Mouse (Mus musculus): ENCODE measurements around the gene Fn1. TPM values are rescaled to one million over a fixed set of nuclear protein-coding genes. Genes with fewer than 3 reads are reported as not detected.

The Fn1 gene
- polyA plus RNA-seq, 1 experiment from 2014 or later: 74.2 TPM

- no peak overlapping the region for H3K27ac ChIP-seq (replicated peaks)
- H3K9ac ChIP-seq (ENCODE audit: low read length): no peak overlapping the region
- no peak for DNase-seq (ENCODE audit: low spot score)
- H3K4me3 ChIP-seq (ENCODE audit: low read depth, low read length): no peak overlapping the region
- H3K4me2 ChIP-seq (replicated peaks; ENCODE audit: low read depth): no peak overlapping the region
- no peak for ATAC-seq (ENCODE audit: low FRiP score, low TSS enrichment)
- 96% methylated on average over 6 of the region's 6 CpGs for WGBS
- no peaks in the 10 kb centered on the region for H3K27me3 ChIP-seq (ENCODE audit: control insufficient read depth, insufficient read depth, low read length)
- no peaks in the 10 kb centered on the region for H3K9me3 ChIP-seq (ENCODE audit: control insufficient read depth, low read length)
- TF ChIP-seq EP300 (optimal IDR thresholded peaks at IDR 0.05): no peak
- no peak for TF ChIP-seq CTCF (IDR thresholded peaks at IDR 0.05; ENCODE audit: low read depth)
- H3K4me1 ChIP-seq (replicated peaks; ENCODE audit: control insufficient read depth, insufficient read depth): no peaks in the 10 kb centered on the region
- peaks cover 33% of the 10 kb centered on the region for H3K36me3 ChIP-seq (ENCODE audit: control insufficient read depth, insufficient read depth, low read length)
These were observed 76.2 kb downstream of the Fn1 start for GRCm38 (mm10) chr1:71576837-71577236.

DNA sequence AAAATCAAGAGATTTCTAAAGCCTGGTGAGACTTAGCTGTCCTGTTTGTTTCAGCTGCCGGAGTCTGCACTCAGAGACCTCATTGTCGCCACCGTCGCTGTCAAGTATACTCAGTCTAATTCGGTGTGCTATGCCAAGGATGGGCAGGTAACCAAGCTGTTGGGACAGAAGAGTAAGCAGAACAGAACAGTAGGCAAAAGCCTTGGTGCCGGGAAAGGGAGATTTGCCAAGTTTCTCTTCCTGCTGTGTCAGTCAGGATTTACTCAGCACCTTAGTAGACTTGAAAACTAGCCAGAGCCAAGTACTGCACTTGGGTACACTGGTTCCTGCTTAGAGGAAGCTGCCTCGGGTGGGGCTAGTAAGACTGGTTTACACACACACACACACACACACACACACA, 77.0 kb downstream of the Fn1 start:
- no peaks in the 10 kb centered on the region for H3K4me1 ChIP-seq (replicated peaks; ENCODE audit: control insufficient read depth, insufficient read depth)
- ATAC-seq (ENCODE audit: low FRiP score, low TSS enrichment): no peak
- no peak for DNase-seq (ENCODE audit: low spot score)
- no peak overlapping the region for H3K9ac ChIP-seq (ENCODE audit: low read length)
- 87% methylated on average over 7 of the region's 7 CpGs for WGBS
- H3K27ac ChIP-seq (replicated peaks): no peak overlapping the region
- H3K27me3 ChIP-seq (ENCODE audit: control insufficient read depth, insufficient read depth, low read length): no peaks in the 10 kb centered on the region
- H3K9me3 ChIP-seq (ENCODE audit: control insufficient read depth, low read length): no peaks in the 10 kb centered on the region
- peaks cover 40% of the 10 kb centered on the region for H3K36me3 ChIP-seq (ENCODE audit: control insufficient read depth, insufficient read depth, low read length)
- H3K4me2 ChIP-seq (replicated peaks; ENCODE audit: low read depth): no peak overlapping the region
- H3K4me3 ChIP-seq (ENCODE audit: low read depth, low read length): no peak overlapping the region
- TF ChIP-seq EP300 (optimal IDR thresholded peaks at IDR 0.05) (no peak), CTCF (IDR thresholded peaks at IDR 0.05; ENCODE audit: low read depth) (no peak)

GRCm38 (mm10) chr1:71570116-71570515, 82.9 kb downstream of the Fn1 start:
- ATAC-seq (ENCODE audit: low FRiP score, low TSS enrichment): no peak
- Histone ChIP-seq H3K4me1 (replicated peaks; ENCODE audit: control insufficient read depth, insufficient read depth) (no peaks in the 10 kb centered on the region), H3K4me2 (replicated peaks; ENCODE audit: low read depth) (no peak overlapping the region), H3K27me3 (ENCODE audit: control insufficient read depth, insufficient read depth, low read length) (no peaks in the 10 kb centered on the region), H3K9ac (ENCODE audit: low read length) (no peak overlapping the region), H3K27ac (replicated peaks) (no peak overlapping the region), H3K36me3 (ENCODE audit: control insufficient read depth, insufficient read depth, low read length) (peaks cover 39% of the 10 kb centered on the region), H3K9me3 (ENCODE audit: control insufficient read depth, low read length) (no peaks in the 10 kb centered on the region), H3K4me3 (ENCODE audit: low read depth, low read length) (no peak overlapping the region)
- no peak for DNase-seq (ENCODE audit: low spot score)
- WGBS: 89% methylated on average over 4 of the region's 4 CpGs
- TF ChIP-seq EP300 (optimal IDR thresholded peaks at IDR 0.05) (no peak), CTCF (IDR thresholded peaks at IDR 0.05; ENCODE audit: low read depth) (no peak)

DNA sequence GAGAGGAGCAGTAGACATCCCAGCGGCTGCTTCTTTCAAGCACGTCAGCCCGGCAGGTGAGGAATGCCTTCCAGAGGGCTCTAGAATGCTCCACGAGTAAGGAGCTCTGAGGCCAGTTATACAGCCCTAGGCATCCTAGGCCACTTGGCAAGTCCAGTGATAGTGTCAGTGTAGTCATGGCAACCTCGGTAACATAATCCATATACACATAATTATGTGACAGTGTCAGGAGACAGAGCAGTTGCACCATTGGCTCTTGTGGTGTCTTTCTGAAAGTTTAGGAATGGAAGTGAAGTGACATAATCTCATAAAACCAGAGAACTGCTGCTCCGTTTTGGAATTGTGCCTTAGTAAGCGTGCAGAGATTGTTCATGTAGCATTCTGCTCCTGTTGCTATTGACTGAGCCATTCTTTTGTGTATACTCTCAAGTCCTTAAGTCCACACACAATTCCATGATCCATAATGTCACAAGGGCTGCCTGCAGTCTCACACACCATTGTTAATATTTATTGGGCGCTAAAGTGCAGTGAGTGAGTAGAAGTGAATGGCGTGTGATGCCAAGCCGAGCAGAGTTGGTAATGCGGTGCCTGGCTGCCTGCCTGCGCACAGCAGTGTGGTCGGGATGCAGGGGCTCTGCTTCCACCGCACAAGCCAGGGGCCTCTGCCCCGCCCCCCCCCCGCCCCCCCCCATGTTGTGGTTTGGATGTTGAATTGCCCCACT, 85.0 kb downstream of the Fn1 start:
- DNase-seq (ENCODE audit: low spot score): no peak
- peaks cover 38% of the 10 kb centered on the region for H3K36me3 ChIP-seq (ENCODE audit: control insufficient read depth, insufficient read depth, low read length)
- no peak for TF ChIP-seq EP300 (optimal IDR thresholded peaks at IDR 0.05)
- TF ChIP-seq CTCF (IDR thresholded peaks at IDR 0.05; ENCODE audit: low read depth): no peak
- no peak overlapping the region for H3K9ac ChIP-seq (ENCODE audit: low read length)
- H3K9me3 ChIP-seq (ENCODE audit: control insufficient read depth, low read length): no peaks in the 10 kb centered on the region
- H3K4me3 ChIP-seq (ENCODE audit: low read depth, low read length): no peak overlapping the region
- WGBS: 79% methylated on average over 16 of the region's 16 CpGs
- H3K4me1 ChIP-seq (replicated peaks; ENCODE audit: control insufficient read depth, insufficient read depth): no peaks in the 10 kb centered on the region
- no peak overlapping the region for H3K4me2 ChIP-seq (replicated peaks; ENCODE audit: low read depth)
- H3K27ac ChIP-seq (replicated peaks): no peak overlapping the region
- H3K27me3 ChIP-seq (ENCODE audit: control insufficient read depth, insufficient read depth, low read length): no peaks in the 10 kb centered on the region
- no peak for ATAC-seq (ENCODE audit: low FRiP score, low TSS enrichment)

GRCm38 (mm10) chr1:71564291-71564690, 88.7 kb downstream of the Fn1 start:
- ATAC-seq (ENCODE audit: low FRiP score, low TSS enrichment): no peak
- TF ChIP-seq CTCF (IDR thresholded peaks at IDR 0.05; ENCODE audit: low read depth) (no peak), EP300 (optimal IDR thresholded peaks at IDR 0.05) (no peak)
- 92% methylated on average over 7 of the region's 7 CpGs for WGBS
- Histone ChIP-seq H3K4me2 (replicated peaks; ENCODE audit: low read depth) (no peak overlapping the region), H3K4me3 (ENCODE audit: low read depth, low read length) (no peak overlapping the region), H3K9me3 (ENCODE audit: control insufficient read depth, low read length) (no peaks in the 10 kb centered on the region), H3K27me3 (ENCODE audit: control insufficient read depth, insufficient read depth, low read length) (no peaks in the 10 kb centered on the region), H3K27ac (replicated peaks) (no peak overlapping the region), H3K4me1 (replicated peaks; ENCODE audit: control insufficient read depth, insufficient read depth) (no peaks in the 10 kb centered on the region), H3K36me3 (ENCODE audit: control insufficient read depth, insufficient read depth, low read length) (peaks cover 28% of the 10 kb centered on the region), H3K9ac (ENCODE audit: low read length) (no peak overlapping the region)
- no peak for DNase-seq (ENCODE audit: low spot score)

GRCm38 (mm10) chr1:71560626-71561025, 92.4 kb downstream of the Fn1 start:
- Histone ChIP-seq H3K27me3 (ENCODE audit: control insufficient read depth, insufficient read depth, low read length) (no peaks in the 10 kb centered on the region), H3K4me2 (replicated peaks; ENCODE audit: low read depth) (no peak overlapping the region), H3K27ac (replicated peaks) (no peak overlapping the region), H3K36me3 (ENCODE audit: control insufficient read depth, insufficient read depth, low read length) (peaks cover 15% of the 10 kb centered on the region), H3K4me1 (replicated peaks; ENCODE audit: control insufficient read depth, insufficient read depth) (0 out of 2 replicates have a peak, but pooled peaks cover 2% of the 10 kb centered on the region), H3K4me3 (ENCODE audit: low read depth, low read length) (no peak overlapping the region), H3K9me3 (ENCODE audit: control insufficient read depth, low read length) (no peaks in the 10 kb centered on the region), H3K9ac (ENCODE audit: low read length) (no peak overlapping the region)
- DNase-seq (ENCODE audit: low spot score) (no peak), ATAC-seq (ENCODE audit: low FRiP score, low TSS enrichment) (no peak)
- TF ChIP-seq EP300 (optimal IDR thresholded peaks at IDR 0.05) (no peak), CTCF (IDR thresholded peaks at IDR 0.05; ENCODE audit: low read depth) (no peak)
- WGBS: 90% methylated on average over 4 of the region's 4 CpGs
